Mouse (Mus musculus) lung, embryonic 14.5 days (tissue): Measurements from ENCODE around the gene Tbc1d22a. TPM values are rescaled to one million over a fixed set of nuclear protein-coding genes. Genes with fewer than 3 reads are reported as not detected.
A peak's percentile ranks its signal among the peaks of the same experiment; 100 is the strongest.

ENCODE experiments used
- ATAC-seq: fragments of 200-750 bp; cut with Nextera tagmentation; 2 replicates; pipeline ENCODE4 v1.8.0; 2017; ENCODE audit warnings: mild to moderate bottlenecking, moderate TSS enrichment, moderate library complexity; ENCODE audit not compliant: insufficient read depth
- DNase-seq: peaks from one replicate; pipeline ENCODE4 v3.0.0-alpha.2; 2015
- H3K27ac ChIP-seq: fragments of 300-500 bp; sonication (generic); 2 replicates; pipeline ENCODE4 v1.5.1; 2014; ENCODE audit warnings: low read depth, mild to moderate bottlenecking, moderate library complexity
- H3K27me3 ChIP-seq: fragments of 300-500 bp; sonication (generic); 2 replicates; pipeline ENCODE4 v1.6.1; 2014; ENCODE audit warnings: low read length, control low read depth; ENCODE audit not compliant: insufficient read depth
- H3K36me3 ChIP-seq: fragments of 300-500 bp; sonication (generic); 2 replicates; pipeline ENCODE4 v1.6.1; 2014; ENCODE audit warnings: control low read depth; ENCODE audit not compliant: insufficient read depth
- H3K4me1 ChIP-seq: fragments of 300-500 bp; sonication (generic); 2 replicates; pipeline ENCODE4 v1.6.1; 2014; ENCODE audit warnings: antibody characterized with exemption, control low read depth; ENCODE audit not compliant: insufficient read depth
- H3K4me2 ChIP-seq: fragments of 300-500 bp; sonication (generic); 2 replicates; pipeline ENCODE4 v1.6.1; 2014; ENCODE audit warnings: mild to moderate bottlenecking
- H3K4me3 ChIP-seq: fragments of 300-500 bp; sonication (generic); 2 replicates; pipeline ENCODE4 v1.5.1; 2014; ENCODE audit warnings: low read depth, low read length
- H3K9ac ChIP-seq: fragments of 300-500 bp; sonication (generic); 2 replicates; pipeline ENCODE4 v1.6.1; 2014
- H3K9me3 ChIP-seq: fragments of 300-500 bp; sonication (generic); 2 replicates; pipeline ENCODE4 v1.6.1; 2016; ENCODE audit warnings: low read depth, low read length, control low read depth
- CTCF ChIP-seq: IDR thresholded peaks from 2 replicates; pipeline ENCODE4 v1.5.1; 2016; ENCODE audit warnings: antibody characterized with exemption, low read depth
- WGBS: fragments of 180-500 bp; shearing (Covaris S2); extraction: QIAGEN DNeasy Blood & Tissue Kit; methylation state at CpG from one replicate; pipeline ENCODE4 v1.1.7; 2014; 5-methylcytosine and 5-hydroxymethylcytosine counted together
- polyA plus RNA-seq: library from polyadenylated mRNA; unstranded; fragments of >200 nt; fragmentation: Nextera tagmentation; extraction: Ambion mirVana; gene quantifications from 2 replicates; pipeline ENCODE4 v1.2.1, GENCODE M21; 2014

The Tbc1d22a gene
- polyA plus RNA-seq, 1 experiment from 2014 or later = 10.6 TPM

DNA sequence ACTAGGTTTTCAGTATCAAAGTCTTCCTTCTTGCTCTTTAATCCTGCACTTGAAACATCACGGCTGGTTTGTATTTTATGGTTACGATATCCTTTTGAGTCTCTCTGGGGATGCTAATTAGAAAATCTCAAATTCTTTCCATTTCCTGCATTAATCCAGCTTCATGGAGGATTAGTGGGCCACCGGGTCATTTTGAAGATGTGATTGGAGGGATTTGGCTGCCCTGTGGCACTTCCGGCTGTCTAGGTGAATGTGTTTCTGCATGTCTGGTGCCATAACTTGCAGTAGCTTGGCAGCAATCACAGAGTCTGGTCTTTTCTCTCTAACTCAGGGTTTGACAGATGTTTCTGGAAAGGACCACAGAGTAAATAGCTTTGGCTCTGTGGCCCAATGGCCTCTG, 305.9 kb downstream of the Tbc1d22a start:
- H3K4me3 ChIP-seq = no peak overlapping the region
- no peaks in the 10 kb centered on the region for H3K4me1 ChIP-seq
- no peaks in the 10 kb centered on the region for H3K9me3 ChIP-seq
- DNase-seq (no peak), ATAC-seq (no peak)
- H3K27ac ChIP-seq = no peak overlapping the region
- no peak overlapping the region for H3K4me2 ChIP-seq
- no peak for TF ChIP-seq CTCF
- no peaks in the 10 kb centered on the region for H3K36me3 ChIP-seq
- 89% methylated on average over 4 of the region's 4 CpGs for WGBS
- no peak overlapping the region for H3K9ac ChIP-seq
- no peaks in the 10 kb centered on the region for H3K27me3 ChIP-seq

- DNase-seq (no peak), ATAC-seq (no peak)
- 80% methylated on average over 6 of the region's 6 CpGs for WGBS
- Histone ChIP-seq H3K4me3 (no peak overlapping the region), H3K27me3 (no peaks in the 10 kb centered on the region), H3K4me1 (no peaks in the 10 kb centered on the region), H3K9ac (no peak overlapping the region), H3K36me3 (no peaks in the 10 kb centered on the region), H3K27ac (no peak overlapping the region), H3K9me3 (no peaks in the 10 kb centered on the region), H3K4me2 (no peak overlapping the region)
- TF ChIP-seq CTCF = no peak
Measured at GRCm38 (mm10) chr15:86535356-86535755, 321.1 kb downstream of the Tbc1d22a start.

DNA sequence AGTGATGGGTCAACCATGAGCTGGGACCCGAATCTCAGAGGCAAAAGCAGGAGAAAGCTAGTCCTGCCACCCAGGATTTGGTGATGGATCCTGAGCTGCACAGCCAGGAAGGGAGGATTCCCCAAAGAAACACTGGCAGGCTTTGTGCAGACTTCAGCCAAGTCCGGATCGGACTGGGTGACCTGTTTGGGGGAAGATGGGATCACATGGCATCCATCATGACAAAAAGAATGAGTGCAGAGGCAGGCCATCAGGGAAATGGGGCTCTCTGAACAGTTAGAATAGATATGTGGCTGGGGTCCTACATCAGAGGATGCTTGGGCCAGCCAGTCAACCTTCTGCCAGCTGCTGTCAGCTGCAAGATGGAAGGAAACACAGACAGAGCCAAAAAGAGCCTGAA, 328.1 kb downstream of the Tbc1d22a start:
- Histone ChIP-seq H3K4me2 (no peak overlapping the region), H3K27me3 (no peaks in the 10 kb centered on the region), H3K36me3 (no peaks in the 10 kb centered on the region), H3K4me1 (no peaks in the 10 kb centered on the region), H3K9ac (no peak overlapping the region), H3K4me3 (no peak overlapping the region), H3K27ac (no peak overlapping the region), H3K9me3 (no peaks in the 10 kb centered on the region)
- no peak for TF ChIP-seq CTCF
- DNase-seq (no peak), ATAC-seq (no peak)
- 76% methylated on average over 3 of the region's 3 CpGs for WGBS

DNA sequence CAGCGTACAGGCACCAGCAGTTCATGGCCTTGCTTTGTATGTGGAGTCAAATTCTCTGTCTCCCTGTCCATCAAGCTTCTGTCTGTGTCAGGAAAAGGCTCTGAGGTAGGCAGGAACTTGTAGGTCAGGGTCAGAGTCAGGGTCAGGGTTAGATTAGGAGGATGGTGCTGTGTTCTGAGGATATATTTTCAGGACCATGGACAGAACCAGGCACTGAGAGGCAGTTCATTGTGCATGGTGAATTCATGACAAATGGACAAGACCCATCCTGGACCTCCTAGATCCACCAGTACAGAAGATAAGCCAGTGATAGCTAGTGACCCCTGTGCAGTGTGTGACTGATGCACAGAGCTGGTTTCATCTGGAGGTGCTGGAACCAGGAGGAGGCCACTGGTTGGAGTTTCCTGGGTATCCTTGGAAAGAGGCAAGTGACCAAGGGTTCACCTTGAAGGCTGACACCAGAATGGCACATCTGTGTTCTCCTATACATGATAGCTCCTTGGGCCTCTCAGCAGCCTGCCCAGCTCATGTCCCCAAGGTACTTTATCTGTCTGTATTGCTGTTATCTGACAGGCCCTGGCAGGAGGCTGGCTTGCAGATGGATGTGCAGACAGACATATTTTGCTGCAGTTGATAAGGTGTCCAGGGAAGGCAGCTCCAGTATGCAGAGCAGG, 330.0 kb downstream of the Tbc1d22a start:
- WGBS = 89% methylated on average over 1 of the region's 1 CpGs
- Histone ChIP-seq H3K36me3 (no peaks in the 10 kb centered on the region), H3K4me1 (no peaks in the 10 kb centered on the region), H3K9ac (no peak overlapping the region), H3K27ac (no peak overlapping the region), H3K4me2 (no peak overlapping the region), H3K4me3 (no peak overlapping the region), H3K27me3 (no peaks in the 10 kb centered on the region), H3K9me3 (no peaks in the 10 kb centered on the region)
- TF ChIP-seq CTCF = no peak
- DNase-seq (peak; percentile 67), ATAC-seq (no peak)

Other genes starting within 250 kb of the Tbc1d22a start
- 9.0 and 9.9 TPM in 2 replicates for gene Celsr1, start 180.7 kb upstream of the Tbc1d22a start, polyA plus RNA-seq
- gene Gramd4, start 156.8 kb upstream of the Tbc1d22a start, polyA plus RNA-seq = 8.6 and 9.8 TPM in 2 replicates
- 33.8 and 34.2 TPM in 2 replicates for gene Cerk, start 28.3 kb upstream of the Tbc1d22a start, polyA plus RNA-seq